Mouse (Mus musculus): ENCODE results near the gene Rabep2. TPM values are rescaled to one million over a fixed set of nuclear protein-coding genes. Genes with fewer than 3 reads are reported as not detected.

Gene Rabep2
- polyA plus RNA-seq, 1 experiment from 2014 or later = 27.4 TPM

DNA sequence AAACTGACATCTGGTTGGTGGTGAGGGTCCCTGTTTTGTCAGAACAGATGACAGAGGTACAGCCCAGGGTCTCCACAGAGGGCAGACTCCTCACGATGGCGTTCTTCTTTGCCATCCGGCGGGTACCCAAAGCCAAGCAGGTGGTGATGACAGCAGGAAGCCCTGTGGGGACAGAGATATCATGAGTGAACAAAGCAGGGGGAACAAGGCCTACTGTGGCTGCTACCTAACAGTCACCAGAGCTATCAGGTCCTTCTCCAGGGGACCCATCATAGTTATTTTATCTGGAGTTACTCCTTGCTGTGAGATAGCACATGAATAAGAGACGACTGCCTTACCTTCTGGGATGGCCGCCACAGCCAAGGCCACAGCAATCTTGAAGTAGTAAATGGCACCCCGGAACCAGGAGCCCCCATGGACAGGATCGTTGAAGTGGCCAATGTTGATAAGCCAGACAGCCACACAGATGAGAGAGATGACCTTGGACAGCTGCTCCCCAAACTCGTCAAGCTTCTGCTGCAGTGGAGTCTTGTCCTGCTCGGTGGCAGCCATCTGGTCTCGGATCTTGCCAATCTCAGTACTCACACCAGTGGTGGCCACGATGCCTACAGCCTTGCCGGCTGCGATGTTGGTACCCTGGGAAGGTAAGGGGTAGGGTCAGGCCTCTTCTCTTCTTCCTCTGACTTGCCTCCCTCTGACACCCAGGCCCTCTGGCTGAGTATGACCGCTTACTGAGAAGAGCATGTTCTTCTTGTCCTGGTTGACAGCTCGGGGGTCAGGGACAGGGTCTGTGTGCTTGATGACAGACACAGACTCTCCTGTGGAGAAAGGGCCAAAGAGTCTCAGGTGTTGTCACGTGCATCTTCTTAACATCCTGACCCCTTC is 28.1 kb downstream of the Rabep2 start:
- Histone ChIP-seq H3K27me3 (replicated peaks) (no peaks in the 10 kb centered on the region), H3K36me3 (no peaks in the 10 kb centered on the region), H3K4me1 (no peaks in the 10 kb centered on the region), H3K9me3 (no peaks in the 10 kb centered on the region), H3K4me2 (no peak overlapping the region), H3K27ac (no peak overlapping the region), H3K4me3 (replicated peaks) (no peak overlapping the region), H3K9ac (no peak overlapping the region)
- no peak for ATAC-seq (ENCODE audit: insufficient read depth, low FRiP score, low read depth)
- 81% methylated on average over 17 of the region's 17 CpGs for WGBS

DNA sequence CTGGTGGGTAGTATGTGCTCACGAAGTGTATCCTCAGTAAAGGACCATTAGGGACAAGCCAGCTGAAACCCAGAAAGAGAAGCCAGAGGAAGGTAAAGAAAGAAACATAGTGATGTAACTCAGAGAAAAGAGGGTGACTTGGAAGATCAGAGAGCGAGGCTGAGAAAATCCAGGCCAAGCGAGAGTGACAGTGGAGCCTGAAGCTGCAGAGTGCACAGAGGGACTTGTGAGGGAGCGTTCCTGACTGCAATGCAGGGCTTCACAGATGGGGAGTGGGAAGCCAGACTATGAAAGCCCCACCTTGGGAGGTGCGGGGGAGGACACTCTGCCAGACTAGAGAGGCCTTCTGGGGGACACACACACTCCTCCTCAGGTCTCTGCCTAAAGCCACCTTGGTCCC is 29.7 kb downstream of the Rabep2 start:
- Histone ChIP-seq H3K4me3 (replicated peaks) (no peak overlapping the region), H3K27me3 (replicated peaks) (no peaks in the 10 kb centered on the region), H3K36me3 (no peaks in the 10 kb centered on the region), H3K9ac (no peak overlapping the region), H3K9me3 (no peaks in the 10 kb centered on the region), H3K4me1 (no peaks in the 10 kb centered on the region), H3K4me2 (no peak overlapping the region), H3K27ac (no peak overlapping the region)
- 72% methylated on average over 5 of the region's 5 CpGs for WGBS
- no peak for ATAC-seq (ENCODE audit: insufficient read depth, low FRiP score, low read depth)

DNA sequence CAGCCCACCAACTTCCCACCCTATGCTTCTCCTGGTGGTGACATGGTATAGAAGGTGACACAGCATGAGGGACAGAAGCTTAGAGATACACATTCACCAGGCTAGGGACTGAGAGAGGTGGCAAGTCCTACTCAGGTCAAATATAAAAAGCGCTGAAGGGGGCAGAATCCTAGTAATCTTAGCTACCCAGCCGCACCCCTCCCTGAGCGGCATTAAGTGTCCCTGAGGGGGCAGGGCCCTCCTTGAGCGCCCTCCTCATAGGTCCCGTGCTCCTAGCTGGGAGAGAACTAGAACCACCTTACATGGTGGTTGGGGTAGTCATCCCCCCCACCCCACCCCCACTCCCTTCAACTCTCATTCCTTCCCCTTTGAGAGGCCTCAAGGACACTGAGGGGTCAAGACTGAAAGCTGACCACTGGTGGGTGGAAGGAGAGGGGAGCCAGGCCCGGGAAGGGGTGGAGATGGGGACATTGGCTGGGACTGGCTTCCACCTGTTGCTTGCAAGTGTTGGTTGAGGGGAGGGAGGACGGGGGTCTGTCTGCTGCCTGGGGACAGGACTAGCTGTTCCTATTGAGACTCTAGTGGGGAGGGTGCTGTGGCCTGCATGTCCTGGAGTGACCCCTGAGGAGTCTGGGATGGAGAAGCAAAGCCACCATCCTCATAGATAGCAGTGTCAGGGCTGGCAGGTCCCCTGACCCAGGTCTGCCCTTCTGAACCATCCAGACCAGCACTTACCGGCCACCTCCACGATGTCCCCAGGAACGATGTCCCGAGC is 30.5 kb downstream of the Rabep2 start:
- Histone ChIP-seq H3K4me2 (no peak overlapping the region), H3K9me3 (no peaks in the 10 kb centered on the region), H3K27ac (no peak overlapping the region), H3K4me3 (replicated peaks) (no peak overlapping the region), H3K27me3 (replicated peaks) (no peaks in the 10 kb centered on the region), H3K36me3 (no peaks in the 10 kb centered on the region), H3K9ac (no peak overlapping the region), H3K4me1 (peaks cover 2% of the 10 kb centered on the region; the same call in 1 of the 2 replicates)
- no peak; the same call in 1 of the 2 replicates for ATAC-seq (ENCODE audit: insufficient read depth, low FRiP score, low read depth)
- WGBS = 79% methylated on average over 11 of the region's 11 CpGs

DNA sequence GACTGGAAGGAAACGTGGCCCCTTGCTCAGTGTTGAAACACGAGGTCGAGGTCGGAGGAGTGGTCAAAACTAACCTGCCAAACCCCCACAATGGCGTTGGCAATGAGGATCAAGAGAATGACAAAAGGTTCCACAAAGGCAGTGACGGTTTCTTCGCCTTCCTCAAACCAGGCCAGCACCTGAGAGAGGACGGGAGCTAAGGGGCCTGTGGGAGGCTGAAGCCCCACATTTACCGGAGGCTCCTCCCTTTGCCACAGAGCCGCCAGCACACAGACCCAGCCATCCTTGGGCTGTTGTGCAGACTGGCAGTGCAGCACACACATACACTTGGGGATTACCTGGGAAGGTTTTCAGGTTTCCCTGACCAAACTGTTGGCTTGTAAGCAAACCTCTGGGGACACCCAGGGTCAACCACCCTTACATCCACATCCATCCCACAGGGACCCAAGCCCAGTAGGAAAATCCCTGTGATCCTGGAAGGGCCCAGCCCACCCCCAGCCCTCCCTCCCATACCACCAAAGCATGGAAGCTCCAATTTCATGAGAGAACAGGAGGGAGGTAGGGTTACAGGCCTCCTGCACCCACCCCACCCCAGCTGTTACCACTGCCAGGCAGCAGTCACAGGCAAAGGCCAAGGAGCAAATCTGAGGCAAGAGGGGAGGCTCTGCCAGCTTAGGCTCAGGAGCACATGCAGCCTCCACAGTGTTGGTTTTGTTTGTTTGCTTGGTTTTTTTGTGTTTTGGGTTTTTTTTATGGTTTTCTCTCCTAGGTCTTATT is 32.3 kb downstream of the Rabep2 start:
- no peak overlapping the region for H3K27ac ChIP-seq
- peaks cover 14% of the 10 kb centered on the region for H3K4me1 ChIP-seq

DNA sequence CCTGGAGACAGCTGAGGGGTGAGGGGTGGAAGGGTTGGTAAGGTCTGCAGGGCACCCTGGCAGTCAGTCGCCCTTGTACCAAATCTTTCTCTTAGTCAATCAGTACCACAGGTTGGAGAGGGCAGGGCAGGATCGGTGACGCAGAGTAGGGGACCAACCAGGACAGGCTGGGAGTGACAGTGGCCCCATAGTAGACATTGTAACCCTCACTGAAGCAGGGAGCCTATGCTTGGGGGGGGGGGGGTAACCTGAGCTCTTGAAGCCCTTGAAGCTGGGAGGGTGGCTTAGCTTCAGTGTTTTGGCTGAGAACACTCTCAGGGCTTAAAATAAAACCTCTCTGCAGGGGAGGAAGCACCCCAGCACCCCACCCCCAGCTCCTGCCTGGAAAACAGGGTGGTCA is 33.1 kb downstream of the Rabep2 start:
- ATAC-seq (ENCODE audit: insufficient read depth, low FRiP score, low read depth) = no peak
- Histone ChIP-seq H3K36me3 (no peaks in the 10 kb centered on the region), H3K4me3 (replicated peaks) (no peak overlapping the region), H3K4me1 (peaks cover 14% of the 10 kb centered on the region), H3K9ac (no peak overlapping the region), H3K4me2 (no peak overlapping the region), H3K9me3 (no peaks in the 10 kb centered on the region), H3K27me3 (replicated peaks) (no peaks in the 10 kb centered on the region), H3K27ac (no peak overlapping the region)
- WGBS = 67% methylated on average over 3 of the region's 3 CpGs

More for the DNA sequence above, 32.3 kb downstream of the Rabep2 start:
- Histone ChIP-seq H3K4me2 (no peak overlapping the region), H3K9me3 (no peaks in the 10 kb centered on the region), H3K9ac (no peak overlapping the region), H3K27me3 (replicated peaks) (no peaks in the 10 kb centered on the region), H3K4me3 (replicated peaks) (no peak overlapping the region), H3K36me3 (no peaks in the 10 kb centered on the region)
- no peak for ATAC-seq (ENCODE audit: insufficient read depth, low FRiP score, low read depth)
- WGBS = 48% methylated on average over 10 of the region's 10 CpGs

DNA sequence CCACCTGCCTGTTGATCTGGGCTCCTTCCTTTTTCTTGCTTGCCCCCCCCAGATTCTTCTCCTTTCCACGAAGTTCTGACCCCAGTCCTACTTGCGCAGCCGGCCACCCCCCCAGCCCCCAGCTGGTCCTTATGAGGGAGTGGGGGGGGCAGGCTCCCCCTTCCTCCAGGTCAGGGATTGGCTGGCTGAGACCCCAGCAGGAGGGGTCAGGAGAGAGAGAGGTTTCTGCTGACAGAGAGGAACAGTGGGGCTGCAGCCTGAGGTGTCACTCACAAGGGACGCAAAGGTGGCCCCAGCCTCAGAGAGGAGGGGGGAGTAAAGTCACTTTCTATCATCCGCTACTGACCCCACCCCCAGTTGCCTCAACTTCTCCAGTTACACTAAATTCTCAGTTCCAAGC is 34.4 kb downstream of the Rabep2 start, which contains the start of gene Atp2a1:
Gene Atp2a1, minus strand, starts transcription at position 105 of the 400 bp plus-strand sequence.
- WGBS = 38% methylated on average over 5 of the region's 5 CpGs
- no peak for ATAC-seq (ENCODE audit: insufficient read depth, low FRiP score, low read depth)
- H3K9ac ChIP-seq = no peak within 1 kb of the TSS

DNA sequence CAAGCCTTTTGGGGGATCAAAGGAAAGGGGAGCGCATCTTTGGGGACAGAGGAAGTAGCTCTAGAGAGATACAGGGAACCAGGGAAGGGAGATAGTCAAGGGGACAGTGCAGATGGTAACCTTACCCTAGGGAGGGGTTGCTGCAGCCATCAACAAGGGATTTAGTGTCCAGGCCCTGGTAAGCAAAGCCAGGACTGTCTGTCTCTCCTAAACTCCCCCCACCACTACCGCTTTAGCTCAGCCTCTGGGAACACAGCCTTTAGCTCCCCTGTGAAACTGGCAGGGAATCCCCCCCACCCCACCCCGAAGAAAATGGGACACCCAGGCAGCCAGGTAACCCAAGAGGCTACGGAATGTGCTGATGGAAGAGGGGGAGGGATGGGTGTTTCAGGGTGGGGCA is 35.0 kb downstream of the Rabep2 start:
- H3K9me3 ChIP-seq = no peaks in the 10 kb centered on the region
- peaks cover 14% of the 10 kb centered on the region for H3K4me1 ChIP-seq
- no peak overlapping the region for H3K4me3 ChIP-seq (replicated peaks)
- 58% methylated on average over 4 of the region's 4 CpGs for WGBS
- ATAC-seq (ENCODE audit: insufficient read depth, low FRiP score, low read depth) = no peak
- H3K27me3 ChIP-seq (replicated peaks) = no peaks in the 10 kb centered on the region
- H3K27ac ChIP-seq = no peak overlapping the region
- H3K36me3 ChIP-seq = peaks cover 13% of the 10 kb centered on the region
- H3K4me2 ChIP-seq = no peak overlapping the region
- no peak overlapping the region for H3K9ac ChIP-seq

More for the DNA sequence above, 34.4 kb downstream of the Rabep2 start, which contains the start of gene Atp2a1:
- Histone ChIP-seq H3K9me3 (no peaks in the 10 kb centered on the region), H3K4me1 (peaks cover 14% of the 10 kb centered on the region), H3K36me3 (peaks cover 9% of the 10 kb centered on the region), H3K4me3 (replicated peaks) (no peak within 1 kb of the TSS), H3K27ac (no peak within 1 kb of the TSS), H3K4me2 (no peak within 1 kb of the TSS), H3K27me3 (replicated peaks) (no peaks in the 10 kb centered on the region)

DNA sequence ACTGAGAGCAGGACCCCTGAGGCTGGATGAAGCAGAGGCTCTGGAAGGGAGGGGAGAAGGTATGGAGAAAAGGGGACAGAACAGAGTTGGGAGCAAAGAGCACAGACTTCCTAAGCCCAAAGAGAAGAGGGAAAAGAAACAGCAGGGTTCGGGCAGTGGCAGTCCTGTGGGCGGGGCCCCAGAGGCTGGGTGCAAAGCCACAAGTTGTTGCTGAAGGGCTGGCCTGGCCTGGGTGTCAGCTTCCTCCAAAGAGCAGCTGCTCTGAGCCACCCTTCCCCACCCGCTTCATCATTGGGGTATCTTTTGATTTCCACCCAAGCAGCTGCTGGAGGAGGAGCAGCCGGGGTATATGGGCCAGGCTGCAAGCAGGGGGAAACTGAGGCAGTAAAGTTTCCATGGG is 35.6 kb downstream of the Rabep2 start:
- no peaks in the 10 kb centered on the region for H3K27me3 ChIP-seq (replicated peaks)
- H3K9ac ChIP-seq = no peak overlapping the region
- ATAC-seq (ENCODE audit: insufficient read depth, low FRiP score, low read depth) = no peak
- H3K4me3 ChIP-seq (replicated peaks) = no peak overlapping the region
- 63% methylated on average over 4 of the region's 4 CpGs for WGBS
- H3K9me3 ChIP-seq = no peaks in the 10 kb centered on the region
- H3K4me1 ChIP-seq = peaks cover 14% of the 10 kb centered on the region
- H3K27ac ChIP-seq = no peak overlapping the region
- H3K36me3 ChIP-seq = peaks cover 19% of the 10 kb centered on the region
- H3K4me2 ChIP-seq = no peak overlapping the region

DNA sequence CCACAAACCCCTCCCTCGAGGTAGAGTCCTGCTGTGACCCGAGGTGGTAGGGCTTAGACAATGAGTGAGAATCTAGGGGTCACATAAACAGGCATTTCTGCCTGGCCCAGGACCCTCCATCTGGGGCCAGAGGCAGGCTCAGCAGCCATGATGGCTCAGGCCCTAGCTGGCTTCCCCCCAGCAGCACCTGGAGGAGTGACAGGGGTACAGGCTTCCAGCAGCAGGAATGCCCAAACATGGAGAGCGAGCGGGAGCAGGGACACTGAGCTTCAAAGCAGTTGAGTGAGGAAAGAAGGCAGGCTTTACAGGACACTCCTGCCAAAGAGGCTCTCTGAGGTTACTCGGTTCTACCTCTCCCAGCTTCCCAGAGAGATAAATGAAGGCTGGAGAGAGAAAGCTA is 36.3 kb downstream of the Rabep2 start:
- WGBS = 37% methylated on average over 5 of the region's 5 CpGs
- H3K27ac ChIP-seq = peak overlapping the region; percentile 16; the same call in 1 of the 2 replicates
- ATAC-seq (ENCODE audit: insufficient read depth, low FRiP score, low read depth) = no peak

DNA sequence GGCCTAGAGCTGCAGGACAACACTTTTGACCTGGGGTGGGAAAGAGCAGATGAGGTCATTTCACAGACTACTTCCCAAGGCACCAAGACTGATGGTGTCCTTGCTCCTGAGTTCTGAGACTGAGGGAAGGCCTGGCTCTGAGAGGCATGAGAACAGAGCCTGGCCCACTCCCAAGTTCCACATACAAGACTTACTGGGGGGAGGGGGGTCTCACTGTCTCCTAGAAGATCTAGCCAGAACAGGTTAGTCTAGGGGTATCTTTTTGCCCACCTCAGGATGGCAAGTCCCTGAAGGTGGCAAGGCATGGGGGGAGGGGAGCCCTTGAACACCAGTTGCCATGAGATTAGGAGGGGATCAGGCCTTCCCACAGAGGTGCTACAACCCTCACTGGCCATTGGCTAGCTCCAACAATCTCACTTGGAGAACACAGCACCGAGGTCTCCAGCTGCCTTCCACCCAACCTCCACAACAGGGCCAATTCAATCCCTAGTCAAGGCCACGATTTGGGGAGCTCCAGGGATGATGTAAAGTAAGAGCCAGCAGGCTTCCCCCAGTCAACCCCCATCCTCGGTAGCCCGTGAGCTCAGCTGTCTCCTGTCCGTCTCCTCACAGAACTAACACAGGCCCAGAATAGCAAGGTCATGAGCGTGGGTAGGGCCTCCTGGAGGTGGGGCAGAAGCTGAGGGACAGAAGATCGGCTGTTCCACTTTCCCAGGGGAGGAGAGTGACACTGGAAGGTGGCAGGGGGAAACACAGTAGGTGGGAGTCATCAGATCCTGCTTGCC is 36.9 kb downstream of the Rabep2 start:
- H3K9me3 ChIP-seq = no peaks in the 10 kb centered on the region
- peaks cover 29% of the 10 kb centered on the region for H3K36me3 ChIP-seq
- WGBS = 22% methylated on average over 7 of the region's 7 CpGs
- no peak for ATAC-seq (ENCODE audit: insufficient read depth, low FRiP score, low read depth)
- H3K4me1 ChIP-seq = peaks cover 14% of the 10 kb centered on the region
- no peak overlapping the region for H3K9ac ChIP-seq
- no peak overlapping the region for H3K4me3 ChIP-seq (replicated peaks)
- H3K27me3 ChIP-seq (replicated peaks) = no peaks in the 10 kb centered on the region
- peak overlapping the region; percentile 16; the same call in 1 of the 2 replicates for H3K27ac ChIP-seq
- no peak overlapping the region for H3K4me2 ChIP-seq

More for the DNA sequence above, 36.3 kb downstream of the Rabep2 start:
- Histone ChIP-seq H3K27me3 (replicated peaks) (no peaks in the 10 kb centered on the region), H3K9me3 (no peaks in the 10 kb centered on the region), H3K4me1 (peaks cover 14% of the 10 kb centered on the region), H3K4me2 (no peak overlapping the region), H3K9ac (no peak overlapping the region), H3K4me3 (replicated peaks) (no peak overlapping the region), H3K36me3 (peaks cover 25% of the 10 kb centered on the region)

DNA sequence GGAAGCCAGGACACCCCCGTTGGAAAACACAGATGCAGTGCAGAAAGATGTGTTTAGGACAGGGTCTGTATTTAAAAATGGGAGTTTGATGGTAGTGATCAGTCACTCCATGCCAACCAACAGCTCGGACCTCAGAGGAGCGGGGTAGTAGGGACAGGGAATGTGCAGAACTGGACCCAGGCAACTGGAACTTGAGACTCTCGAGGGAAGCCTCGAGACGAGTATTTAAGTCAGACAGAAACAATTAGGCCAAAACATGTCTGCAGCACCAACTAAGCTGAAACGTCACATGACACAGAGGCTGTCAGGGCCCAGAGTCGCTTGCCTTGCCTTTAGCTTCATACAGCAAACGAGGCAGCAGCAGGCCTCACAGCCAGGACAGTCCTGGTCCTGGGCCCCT is 37.6 kb downstream of the Rabep2 start:
- no peak for ATAC-seq (ENCODE audit: insufficient read depth, low FRiP score, low read depth)
- H3K27me3 ChIP-seq (replicated peaks) = no peaks in the 10 kb centered on the region

More for the DNA sequence above, 37.6 kb downstream of the Rabep2 start:
- Histone ChIP-seq H3K4me3 (replicated peaks) (no peak overlapping the region), H3K9me3 (no peaks in the 10 kb centered on the region), H3K4me1 (peaks cover 14% of the 10 kb centered on the region), H3K36me3 (peaks cover 34% of the 10 kb centered on the region), H3K4me2 (no peak overlapping the region), H3K27ac (no peak overlapping the region), H3K9ac (no peak overlapping the region)
- WGBS = 52% methylated on average over 9 of the region's 9 CpGs
